Mouse (Mus musculus) brain, embryonic 14.5 days (tissue): Measurements from ENCODE around the gene Ctnna2.

Experiments
- CTCF ChIP-seq: fragments of 200-500 bp; IDR thresholded peaks from 2 replicates; pipeline ENCODE4 v1.5.1; 2012; ENCODE audit warnings: inconsistent platforms, mild to moderate bottlenecking, moderate library complexity, borderline replicate concordance; ENCODE audit not compliant: insufficient read depth, insufficient read length; ENCODE audit errors: extremely low read depth
- POLR2A ChIP-seq: fragments of 200-500 bp; IDR thresholded peaks from 2 replicates; pipeline ENCODE4 v1.6.1; 2012; ENCODE audit warnings: mild to moderate bottlenecking, inconsistent platforms, borderline replicate concordance; ENCODE audit not compliant: poor library complexity, insufficient read depth, insufficient read length, severe bottlenecking; ENCODE audit errors: extremely low read depth

DNA sequence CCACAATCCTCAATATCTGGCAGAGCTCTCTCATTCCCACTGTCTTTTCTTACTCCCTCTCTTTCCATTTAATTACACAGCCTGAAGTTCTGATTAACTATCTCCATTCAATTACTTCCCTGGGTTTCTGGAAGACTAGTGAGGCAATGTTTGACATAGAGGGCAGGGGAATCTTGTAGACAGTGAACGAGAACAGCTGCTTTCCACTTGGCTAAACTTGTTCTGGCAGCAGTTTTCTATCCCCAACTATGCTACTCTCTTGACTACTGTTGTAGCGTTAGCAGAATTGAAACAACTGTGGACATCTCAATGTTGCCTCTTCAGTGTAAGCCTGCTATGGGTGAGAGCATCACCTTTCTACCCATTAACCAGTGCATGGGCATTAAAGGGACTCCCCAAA is 463.0 kb downstream of the Ctnna2 start:
- TF ChIP-seq CTCF (no peak), POLR2A (no peak)
